Mouse (Mus musculus): ENCODE measurements around the gene Tmem131l. TPM values are rescaled to one million over a fixed set of nuclear protein-coding genes. Genes with fewer than 3 reads are reported as not detected.

Gene Tmem131l
- total RNA-seq (2014; rRNA removed) (37.3 and 37.7 TPM in 2 replicates), polyA plus RNA-seq (2015; fragmentation: Nextera tagmentation; extraction: Ambion mirVana) (16.1 and 22.5 TPM in 2 replicates)

- Histone ChIP-seq H3K9me3 (ENCODE audit: low read length) (no peaks in the 10 kb centered on the region), H3K4me2 (ENCODE audit: low read depth, low read length, poor library complexity, severe bottlenecking) (peak within 1 kb of the TSS; percentile 86), H3K27me3 (ENCODE audit: insufficient read depth, low read length) (no peaks in the 10 kb centered on the region), H3K4me1 (ENCODE audit: insufficient read depth, low read length) (peaks cover 6% of the 10 kb centered on the region; the same call in 1 of the 2 replicates), H3K36me3 (ENCODE audit: insufficient read depth, low read length) (no peaks in the 10 kb centered on the region), H3K4me3 (ENCODE audit: low read depth, low read length) (peak within 1 kb of the TSS; percentile 96), H3K9ac (replicated peaks; ENCODE audit: low read length, poor library complexity, severe bottlenecking) (peak within 1 kb of the TSS; percentile 96), H3K27ac (ENCODE audit: low read depth, low read length) (peak within 1 kb of the TSS; percentile 88)
- DNase-seq (ENCODE audit: low spot score) = peak; percentile 87
- 1% methylated on average over 88 of the region's 100 CpGs for WGBS
- TF ChIP-seq CTCF (IDR thresholded peaks at IDR 0.05) = no peak
- peak; percentile 92 for ATAC-seq (ENCODE audit: low FRiP score)
Observed at GRCm38 (mm10) chr3:84039646-84040475, at the start of gene Tmem131l. Tmem131l (minus strand) TSS chr3:84040175.

- Histone ChIP-seq H3K36me3 (ENCODE audit: insufficient read depth, low read length) (no peaks in the 10 kb centered on the region), H3K4me1 (ENCODE audit: insufficient read depth, low read length) (no peaks in the 10 kb centered on the region), H3K9ac (replicated peaks; ENCODE audit: low read length, poor library complexity, severe bottlenecking) (no peak overlapping the region), H3K4me2 (ENCODE audit: low read depth, low read length, poor library complexity, severe bottlenecking) (no peak overlapping the region), H3K27me3 (ENCODE audit: insufficient read depth, low read length) (no peaks in the 10 kb centered on the region), H3K27ac (ENCODE audit: low read depth, low read length) (no peak overlapping the region), H3K4me3 (ENCODE audit: low read depth, low read length) (no peak overlapping the region), H3K9me3 (ENCODE audit: low read length) (no peaks in the 10 kb centered on the region)
- ATAC-seq (ENCODE audit: low FRiP score) (no peak), DNase-seq (ENCODE audit: low spot score) (no peak)
- no peak for TF ChIP-seq CTCF (IDR thresholded peaks at IDR 0.05)
- WGBS = 52% methylated on average over 2 of the region's 2 CpGs
Observed at GRCm38 (mm10) chr3:84086921-84087320, 46.9 kb upstream of the Tmem131l start.

GRCm38 (mm10) chr3:84086337-84086736 lies 46.4 kb upstream of the Tmem131l start:
- no peak overlapping the region for H3K4me3 ChIP-seq (ENCODE audit: low read depth, low read length)
- H3K9ac ChIP-seq (replicated peaks; ENCODE audit: low read length, poor library complexity, severe bottlenecking) = no peak overlapping the region
- ATAC-seq (ENCODE audit: low FRiP score) = no peak
- H3K36me3 ChIP-seq (ENCODE audit: insufficient read depth, low read length) = no peaks in the 10 kb centered on the region
- no peaks in the 10 kb centered on the region for H3K4me1 ChIP-seq (ENCODE audit: insufficient read depth, low read length)
- H3K9me3 ChIP-seq (ENCODE audit: low read length) = no peaks in the 10 kb centered on the region
- no peak overlapping the region for H3K4me2 ChIP-seq (ENCODE audit: low read depth, low read length, poor library complexity, severe bottlenecking)
- no peak for DNase-seq (ENCODE audit: low spot score)
- WGBS = 85% methylated on average over 7 of the region's 7 CpGs
- no peak for TF ChIP-seq CTCF (IDR thresholded peaks at IDR 0.05)
- no peaks in the 10 kb centered on the region for H3K27me3 ChIP-seq (ENCODE audit: insufficient read depth, low read length)
- H3K27ac ChIP-seq (ENCODE audit: low read depth, low read length) = no peak overlapping the region

GRCm38 (mm10) chr3:84085429-84085828 lies 45.5 kb upstream of the Tmem131l start:
- TF ChIP-seq CTCF (IDR thresholded peaks at IDR 0.05) = no peak
- Histone ChIP-seq H3K9me3 (ENCODE audit: low read length) (no peaks in the 10 kb centered on the region), H3K27ac (ENCODE audit: low read depth, low read length) (no peak overlapping the region), H3K9ac (replicated peaks; ENCODE audit: low read length, poor library complexity, severe bottlenecking) (no peak overlapping the region), H3K4me3 (ENCODE audit: low read depth, low read length) (no peak overlapping the region), H3K27me3 (ENCODE audit: insufficient read depth, low read length) (no peaks in the 10 kb centered on the region), H3K4me1 (ENCODE audit: insufficient read depth, low read length) (no peaks in the 10 kb centered on the region), H3K4me2 (ENCODE audit: low read depth, low read length, poor library complexity, severe bottlenecking) (no peak overlapping the region), H3K36me3 (ENCODE audit: insufficient read depth, low read length) (no peaks in the 10 kb centered on the region)
- 68% methylated on average over 9 of the region's 9 CpGs for whole genome bisulfite sequencing
- DNase-seq (ENCODE audit: low spot score) (no peak), ATAC-seq (ENCODE audit: low FRiP score) (no peak)

- H3K27ac ChIP-seq (ENCODE audit: low read depth, low read length) = no peak overlapping the region
- H3K9ac ChIP-seq (replicated peaks; ENCODE audit: low read length, poor library complexity, severe bottlenecking) = no peak overlapping the region
- H3K36me3 ChIP-seq (ENCODE audit: insufficient read depth, low read length) = no peaks in the 10 kb centered on the region
- no peaks in the 10 kb centered on the region for H3K4me1 ChIP-seq (ENCODE audit: insufficient read depth, low read length)
- H3K27me3 ChIP-seq (ENCODE audit: insufficient read depth, low read length) = no peaks in the 10 kb centered on the region
- H3K4me3 ChIP-seq (ENCODE audit: low read depth, low read length) = no peak overlapping the region
- no peaks in the 10 kb centered on the region for H3K9me3 ChIP-seq (ENCODE audit: low read length)
- no peak for TF ChIP-seq CTCF (IDR thresholded peaks at IDR 0.05)
- ATAC-seq (ENCODE audit: low FRiP score) (no peak), DNase-seq (ENCODE audit: low spot score) (no peak)
- H3K4me2 ChIP-seq (ENCODE audit: low read depth, low read length, poor library complexity, severe bottlenecking) = no peak overlapping the region
- 92% methylated on average over 4 of the region's 4 CpGs for WGBS
Observed at GRCm38 (mm10) chr3:84081208-84081722, 41.3 kb upstream of the Tmem131l start.

- no peak for ATAC-seq (ENCODE audit: low FRiP score)
- 40% methylated on average over 7 of the region's 7 CpGs for WGBS
Observed at GRCm38 (mm10) chr3:84080074-84080473, 40.1 kb upstream of the Tmem131l start.

More at GRCm38 (mm10) chr3:84080074-84080473, 40.1 kb upstream of the Tmem131l start:
- H3K4me3 ChIP-seq (ENCODE audit: low read depth, low read length) = no peak overlapping the region
- no peaks in the 10 kb centered on the region for H3K9me3 ChIP-seq (ENCODE audit: low read length)
- H3K4me1 ChIP-seq (ENCODE audit: insufficient read depth, low read length) = no peaks in the 10 kb centered on the region
- no peak overlapping the region for H3K27ac ChIP-seq (ENCODE audit: low read depth, low read length)
- H3K4me2 ChIP-seq (ENCODE audit: low read depth, low read length, poor library complexity, severe bottlenecking) = no peak overlapping the region
- no peak for TF ChIP-seq CTCF (IDR thresholded peaks at IDR 0.05)
- H3K27me3 ChIP-seq (ENCODE audit: insufficient read depth, low read length) = no peaks in the 10 kb centered on the region
- no peaks in the 10 kb centered on the region for H3K36me3 ChIP-seq (ENCODE audit: insufficient read depth, low read length)
- DNase-seq (ENCODE audit: low spot score) = no peak
- H3K9ac ChIP-seq (replicated peaks; ENCODE audit: low read length, poor library complexity, severe bottlenecking) = no peak overlapping the region

All from midbrain, postnatal 0 days (tissue).